Mouse (Mus musculus) retina, postnatal 1 day (tissue): Measurements from ENCODE around the gene Fam47e.
"Not testable (repeated sequence)": the region's sequence is repeated elsewhere in the genome, so short reads cannot be mapped to it uniquely, and the experiment has no call there.

Experiments used
- DNase-seq: peaks from one replicate; pipeline ENCODE4 v3.0.0-alpha.2; 2012

Gene Fam47e

GRCm38 (mm10) chr5:92554891-92555511 lies at the start of gene Fam47e:
Fam47e (plus strand) TSS chr5:92555069.
- DNase-seq: no peak

- DNase-seq: peak; percentile 96
These were observed 49.4 kb upstream of the Fam47e start for GRCm38 (mm10) chr5:92505402-92505865.

GRCm38 (mm10) chr5:92506301-92506729 lies 48.6 kb upstream of the Fam47e start:
- DNase-seq: peak; percentile 73

GRCm38 (mm10) chr5:92506733-92507132 lies 48.1 kb upstream of the Fam47e start, which contains the start of gene Scarb2:
Scarb2 (minus strand) TSS chr5:92506833.
- no peak for DNase-seq

GRCm38 (mm10) chr5:92508853-92509252 lies 46.0 kb upstream of the Fam47e start:
- DNase-seq: no peak

GRCm38 (mm10) chr5:92511256-92511655 lies 43.6 kb upstream of the Fam47e start:
- no peak for DNase-seq

GRCm38 (mm10) chr5:92512066-92512465 lies 42.8 kb upstream of the Fam47e start:
- DNase-seq: no peak

- DNase-seq: not testable (repeated sequence)
These were observed 33.7 kb upstream of the Fam47e start for GRCm38 (mm10) chr5:92521131-92521530.

GRCm38 (mm10) chr5:92524821-92525258 lies 30.0 kb upstream of the Fam47e start:
- no peak for DNase-seq

- DNase-seq: no peak
These were observed 15.2 kb upstream of the Fam47e start for GRCm38 (mm10) chr5:92539698-92540097.

- DNase-seq: no peak
These were observed 2.3 kb upstream of the Fam47e start for GRCm38 (mm10) chr5:92552611-92553010.

GRCm38 (mm10) chr5:92553939-92554338 lies 930 bp upstream of the Fam47e start:
- DNase-seq: no peak

GRCm38 (mm10) chr5:92554443-92554842 lies 426 bp upstream of the Fam47e start:
- DNase-seq: no peak

GRCm38 (mm10) chr5:92555905-92556304 lies 1.0 kb downstream of the Fam47e start:
- DNase-seq: no peak

DNA sequence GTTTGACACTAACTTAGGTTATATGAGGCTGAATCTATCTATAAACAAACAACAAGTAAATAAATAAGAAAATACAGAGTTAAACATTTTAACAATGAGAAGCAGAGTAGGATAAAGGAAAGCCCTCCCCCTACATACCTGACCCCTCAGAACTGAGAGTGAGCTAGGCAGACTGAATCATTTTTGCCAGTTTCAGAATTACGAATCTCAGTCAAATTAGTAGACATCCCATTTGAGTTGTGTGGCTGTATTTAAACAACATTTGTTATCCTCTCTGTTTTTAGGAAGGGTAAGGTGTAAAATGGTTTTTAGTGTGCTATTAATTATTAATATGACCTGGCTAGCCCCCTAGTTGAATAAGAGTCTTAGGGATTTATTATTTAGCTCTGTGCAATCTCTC lies 2.6 kb downstream of the Fam47e start:
- DNase-seq: no peak

GRCm38 (mm10) chr5:92560201-92560600 lies 5.3 kb downstream of the Fam47e start:
- no peak for DNase-seq

- DNase-seq: no peak
These were observed 7.1 kb downstream of the Fam47e start for GRCm38 (mm10) chr5:92562002-92562401.

DNA sequence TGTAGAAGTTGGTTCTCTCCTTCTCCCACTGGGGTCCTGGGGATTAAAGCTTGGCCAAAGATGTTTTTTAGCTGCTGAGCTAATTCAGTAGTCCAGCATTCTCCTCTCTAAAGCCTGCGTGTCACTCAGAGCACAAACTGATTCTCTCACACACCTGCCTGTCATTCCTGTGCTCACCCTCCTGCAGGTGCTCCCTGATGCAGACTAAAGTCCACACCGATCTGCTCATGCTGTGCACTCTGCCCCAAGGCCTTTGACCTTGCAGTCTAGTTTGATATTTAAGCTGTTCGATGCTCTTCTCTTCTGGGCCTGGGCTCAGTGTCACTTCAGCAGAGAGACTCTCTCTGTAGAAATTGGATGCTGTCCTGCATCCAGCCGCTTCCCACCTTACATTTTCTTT lies 16.4 kb downstream of the Fam47e start:
- no peak for DNase-seq

DNA sequence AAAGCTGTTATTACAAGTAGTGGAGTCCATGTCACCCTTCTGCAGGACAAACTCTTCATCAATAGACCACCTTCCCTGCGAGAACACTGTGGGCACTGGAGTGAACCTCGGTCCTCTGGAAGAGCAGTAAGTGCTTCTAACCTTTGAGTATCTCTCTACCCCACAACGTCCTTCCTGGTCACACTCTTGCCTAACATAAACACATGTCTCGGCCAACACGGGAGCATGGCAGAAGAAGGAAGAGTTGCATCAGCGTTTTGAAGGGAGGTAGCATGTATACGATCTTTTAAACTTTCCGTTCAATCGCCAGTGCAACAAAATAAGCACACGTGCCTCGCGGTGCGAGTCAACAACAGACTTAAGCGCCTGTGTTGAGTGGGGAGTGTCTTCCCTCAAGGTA lies 24.7 kb downstream of the Fam47e start:
- DNase-seq: no peak

DNA sequence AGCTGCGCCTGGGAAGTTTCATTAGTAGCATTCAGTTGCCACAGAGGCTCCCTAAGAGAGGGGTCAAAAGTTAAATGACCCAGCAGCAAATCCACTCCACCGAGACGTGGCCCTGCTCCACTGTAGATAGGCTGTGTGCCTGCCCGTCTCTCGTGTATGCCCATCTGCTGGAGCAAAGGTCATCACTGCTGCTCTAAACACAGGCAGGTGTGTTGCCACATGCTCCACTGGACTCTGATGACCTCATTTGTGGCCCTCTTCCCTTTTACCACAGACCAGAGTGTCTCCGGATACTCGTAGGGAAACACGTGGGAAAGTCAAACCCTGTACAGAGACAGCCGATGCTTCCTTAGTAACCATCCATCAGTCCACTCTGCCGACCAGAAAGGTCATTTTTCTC lies 31.1 kb downstream of the Fam47e start:
- DNase-seq: no peak

- DNase-seq: no peak
These were observed 40.2 kb downstream of the Fam47e start for GRCm38 (mm10) chr5:92595026-92595425.

DNA sequence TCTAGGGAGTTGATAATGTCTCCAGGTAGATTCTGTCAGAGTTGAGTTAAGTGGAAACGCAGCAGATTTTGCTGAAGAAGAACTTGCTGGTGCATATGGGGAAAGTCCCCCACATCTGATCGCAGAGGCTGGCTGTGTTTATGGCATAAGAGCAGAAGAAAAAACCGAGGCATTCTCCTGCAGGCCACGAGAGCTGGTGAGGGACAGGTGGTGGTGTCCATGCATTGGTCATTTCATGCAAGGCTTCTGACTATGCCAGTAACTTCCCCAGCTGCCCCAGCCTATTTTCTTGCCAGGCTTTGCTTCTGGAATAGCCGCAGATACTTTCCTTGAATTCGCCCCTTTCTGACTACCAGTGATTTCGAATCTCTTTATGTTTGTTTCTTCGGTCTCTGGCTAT lies 42.0 kb downstream of the Fam47e start:
- DNase-seq: no peak

- DNase-seq: no peak
These were observed 44.2 kb downstream of the Fam47e start for GRCm38 (mm10) chr5:92599030-92599429.

DNA sequence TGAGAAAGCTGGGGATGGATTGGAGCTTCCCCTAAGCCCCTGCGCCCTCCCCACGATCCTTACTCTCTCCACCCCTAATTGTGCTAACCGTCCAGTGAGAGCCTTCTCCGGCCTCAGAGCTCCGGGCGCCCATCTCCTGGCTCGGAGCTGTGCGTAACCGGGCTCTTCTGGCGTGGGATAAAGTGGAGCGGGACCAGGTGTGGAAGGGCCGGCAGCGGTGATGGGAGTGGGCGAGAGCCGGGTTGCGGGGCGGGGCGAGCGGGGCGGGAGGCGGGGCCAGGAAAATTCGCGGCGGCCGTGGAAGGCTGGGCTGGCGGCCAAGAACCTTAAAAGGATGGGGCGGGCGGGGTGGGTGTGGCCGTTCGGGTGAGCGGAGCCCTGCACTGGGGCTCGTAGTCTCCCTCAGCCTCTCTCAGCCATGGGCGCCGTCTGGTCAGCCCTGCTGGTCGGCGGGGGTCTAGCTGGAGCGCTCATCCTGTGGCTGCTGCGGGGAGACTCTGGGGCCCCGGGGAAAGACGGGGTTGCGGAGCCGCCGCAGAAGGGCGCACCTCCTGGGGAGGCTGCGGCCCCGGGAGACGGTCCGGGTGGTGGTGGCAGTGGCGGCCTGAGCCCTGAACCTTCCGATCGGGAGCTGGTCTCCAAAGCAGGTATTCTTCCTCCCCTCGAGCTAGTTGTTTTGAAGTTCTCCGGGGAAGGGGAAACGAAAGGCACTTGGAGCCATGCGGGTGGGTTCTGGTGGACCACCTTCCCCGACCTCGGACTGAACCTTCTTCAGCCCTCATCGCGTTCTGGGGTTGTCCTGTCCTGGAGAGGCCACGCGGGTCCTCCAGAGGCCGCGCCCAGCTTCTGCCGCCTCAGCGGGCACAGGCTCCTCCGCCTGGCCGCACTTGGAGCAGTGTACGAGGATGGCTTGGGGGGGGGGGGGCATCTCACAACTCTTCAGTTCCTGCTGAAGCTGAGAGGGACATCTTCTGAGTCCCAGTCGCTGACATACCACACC lies 48.1 kb downstream of the Fam47e start, which contains the start of gene Stbd1:
TSS of gene Stbd1 (plus strand) at position 351 of the 1,000 bp plus-strand sequence.
- peak; percentile 85 for DNase-seq
